Mouse (Mus musculus) lung, adult 18-20 months (tissue): Measurements from ENCODE around the gene Sult2b1.

Experiments
- DNase-seq, 2 experiments: peaks; one replicate each; pipeline ENCODE4 v3.0.0; 2022; ENCODE audit warnings: mixed read lengths in 2 of 2

Gene Sult2b1

GRCm38 (mm10) chr7:45710477-45711191, 73.8 kb downstream of the Sult2b1 start:
- DNase-seq: no peak

GRCm38 (mm10) chr7:45709677-45710355, 74.7 kb downstream of the Sult2b1 start:
- DNase-seq: no peak

GRCm38 (mm10) chr7:45709036-45709435, 75.4 kb downstream of the Sult2b1 start:
- DNase-seq: no peak

DNA sequence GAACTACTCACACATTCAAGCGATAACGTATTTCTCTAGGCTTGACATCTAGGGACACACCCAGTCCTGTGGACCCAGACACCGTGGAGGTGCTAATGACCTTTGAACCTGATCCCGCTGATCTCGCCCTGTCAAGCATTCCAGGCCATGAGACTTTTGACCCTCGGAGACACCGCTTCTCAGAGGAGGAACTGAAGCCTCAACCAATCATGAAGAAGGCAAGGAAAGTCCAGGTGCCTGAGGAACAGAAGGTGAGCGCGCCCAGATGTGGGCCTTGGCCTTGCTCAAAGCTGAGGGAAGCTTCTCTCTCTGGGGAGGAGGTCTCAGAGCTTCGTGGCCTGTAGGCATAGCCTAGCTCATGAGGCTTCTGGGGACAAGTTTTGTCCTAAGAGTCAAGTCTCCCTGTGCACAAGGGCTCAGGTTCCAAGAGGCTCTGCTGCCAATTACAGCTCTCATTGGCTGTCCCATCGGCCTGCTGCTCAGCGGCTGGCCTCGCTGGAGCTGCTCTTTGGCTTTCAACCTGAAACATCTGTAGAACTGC, 76.2 kb downstream of the Sult2b1 start:
- DNase-seq: no peak

DNA sequence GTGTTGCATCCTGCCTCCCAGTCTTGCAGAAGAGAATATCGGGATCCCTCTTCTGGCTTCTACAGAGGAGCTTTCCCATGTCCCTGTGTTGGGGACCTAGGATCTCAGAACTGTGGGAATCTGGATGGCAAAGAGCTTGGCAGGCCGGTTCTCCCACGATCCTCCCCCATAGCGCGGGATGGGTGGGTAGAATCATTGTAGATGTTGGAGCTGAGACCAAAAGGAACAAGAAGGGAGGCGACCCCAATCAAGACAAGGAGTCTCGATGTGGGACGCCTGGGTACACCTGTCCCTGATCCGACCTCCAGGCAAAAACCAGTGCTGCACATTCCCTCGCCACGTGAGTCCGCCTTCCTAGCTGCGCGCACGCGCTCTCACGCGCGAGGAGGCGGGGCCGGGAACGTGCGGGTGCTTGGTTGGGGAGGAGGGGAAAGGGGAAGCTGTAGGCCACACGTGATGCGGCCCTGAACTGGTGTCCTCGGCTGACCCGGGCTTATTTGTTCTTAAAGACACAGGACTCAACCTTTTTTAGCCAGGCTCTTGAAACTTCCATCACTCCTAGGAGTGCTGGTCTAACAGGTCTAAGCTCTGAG, 77.0 kb downstream of the Sult2b1 start:
- DNase-seq: peak; percentile 97 to 98

DNA sequence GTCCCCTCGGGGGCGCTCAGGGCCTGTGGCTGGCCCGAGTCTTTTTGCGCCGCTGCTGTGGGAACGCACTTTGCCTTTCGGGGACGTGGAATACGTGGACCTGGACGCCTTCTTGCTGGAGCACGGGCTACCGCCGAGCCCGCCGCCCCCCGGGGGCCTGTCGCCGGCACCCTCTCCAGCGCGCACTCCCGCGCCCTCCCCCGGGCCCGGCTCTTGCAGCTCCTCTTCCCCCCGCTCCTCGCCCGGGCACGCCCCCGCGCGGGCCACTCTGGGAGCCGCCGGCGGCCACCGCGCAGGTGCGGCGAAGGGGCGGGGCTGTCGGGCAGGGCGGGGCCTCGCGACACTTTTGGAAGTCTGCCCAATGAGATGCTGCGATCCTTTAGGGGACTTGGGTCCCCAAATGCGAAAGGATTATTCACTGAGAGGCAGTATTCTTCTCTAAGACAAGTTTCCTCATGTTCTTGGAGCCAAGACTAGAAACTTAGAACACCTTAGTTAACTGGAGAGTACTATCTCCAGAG, 77.7 kb downstream of the Sult2b1 start:
- peak; percentile 80 to 85 for DNase-seq

DNA sequence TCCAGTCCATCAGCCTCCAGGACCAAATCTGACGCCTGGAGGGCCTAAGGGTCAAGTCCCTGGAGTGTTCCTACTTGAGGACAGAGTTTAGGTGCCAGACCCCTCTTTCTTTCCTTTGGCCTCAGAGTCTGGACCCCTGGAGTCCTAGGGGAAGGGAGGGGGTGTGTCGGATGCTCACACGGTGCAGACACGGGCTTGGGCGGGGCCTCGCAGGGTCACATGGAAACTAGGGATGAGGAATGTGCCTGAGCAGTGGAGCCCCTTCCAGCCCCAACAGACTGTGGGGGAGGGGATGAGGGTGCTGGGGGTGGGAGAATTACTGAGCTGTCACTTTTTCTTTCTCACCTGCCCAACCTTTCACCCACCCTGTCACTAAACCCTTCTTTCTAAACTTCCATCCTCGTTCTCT, 78.6 kb downstream of the Sult2b1 start:
- peak; percentile 79 to 83 for DNase-seq

DNA sequence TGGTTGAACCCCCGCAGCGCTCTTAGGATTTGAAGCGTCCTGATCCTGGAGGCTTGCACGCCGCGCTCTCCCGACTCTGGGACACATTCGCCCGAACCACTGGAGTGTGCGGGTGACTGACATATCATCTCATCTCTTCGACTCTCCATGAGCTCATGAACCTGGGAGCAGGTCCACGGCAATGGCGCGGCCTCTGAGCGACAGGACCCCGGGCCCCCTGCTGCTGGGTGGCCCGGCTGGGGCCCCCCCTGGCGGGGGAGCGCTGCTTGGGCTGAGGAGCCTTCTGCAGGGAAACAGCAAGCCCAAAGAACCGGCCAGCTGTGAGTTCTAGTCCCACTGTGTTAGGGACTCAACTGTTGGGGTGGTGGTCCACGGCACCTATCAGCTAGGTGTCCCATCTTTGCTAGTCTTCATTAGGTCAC, 79.0 kb downstream of the Sult2b1 start:
- no peak for DNase-seq

DNA sequence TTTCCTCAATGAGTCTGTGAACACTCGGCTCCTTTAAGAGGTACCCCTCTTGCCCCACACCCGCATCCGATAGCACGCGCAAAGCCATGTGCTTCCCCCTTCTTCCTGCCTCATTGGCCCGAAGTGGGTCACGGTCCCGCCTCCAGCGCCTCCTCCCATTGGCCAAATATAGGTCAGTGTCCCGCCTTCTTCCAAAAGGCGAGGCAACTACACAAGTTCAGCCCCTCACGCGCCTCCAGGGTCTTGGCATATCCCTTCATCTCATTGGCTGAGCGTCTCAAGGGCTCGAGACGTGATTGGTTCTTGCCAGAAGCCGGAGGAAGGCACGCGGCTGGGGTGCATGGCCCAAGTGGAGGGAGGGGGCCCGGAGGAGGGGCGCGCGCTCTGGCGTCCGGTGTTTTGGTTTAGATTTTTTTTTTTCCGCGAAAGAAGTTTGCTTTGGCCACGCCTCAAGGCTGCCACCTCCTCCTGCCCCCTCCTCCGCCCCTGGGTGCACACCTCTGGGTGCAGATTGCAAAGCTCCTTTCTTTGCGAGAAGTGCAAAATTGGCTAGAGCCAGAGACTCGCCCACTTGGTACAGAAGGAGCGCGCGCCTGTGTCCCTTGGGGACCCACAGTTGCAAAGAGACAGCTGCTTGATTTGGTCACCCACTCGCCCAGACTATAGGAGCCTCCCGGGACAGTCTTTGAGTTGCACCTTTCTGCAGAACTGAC, 79.6 kb downstream of the Sult2b1 start, which contains the start of gene Dbp:
Dbp (plus strand) TSS at position 359 of the 713 bp plus-strand sequence.
- DNase-seq: peak; percentile 100

GRCm38 (mm10) chr7:45704046-45704559, 80.4 kb downstream of the Sult2b1 start:
- DNase-seq: peak; percentile 50 to 51

DNA sequence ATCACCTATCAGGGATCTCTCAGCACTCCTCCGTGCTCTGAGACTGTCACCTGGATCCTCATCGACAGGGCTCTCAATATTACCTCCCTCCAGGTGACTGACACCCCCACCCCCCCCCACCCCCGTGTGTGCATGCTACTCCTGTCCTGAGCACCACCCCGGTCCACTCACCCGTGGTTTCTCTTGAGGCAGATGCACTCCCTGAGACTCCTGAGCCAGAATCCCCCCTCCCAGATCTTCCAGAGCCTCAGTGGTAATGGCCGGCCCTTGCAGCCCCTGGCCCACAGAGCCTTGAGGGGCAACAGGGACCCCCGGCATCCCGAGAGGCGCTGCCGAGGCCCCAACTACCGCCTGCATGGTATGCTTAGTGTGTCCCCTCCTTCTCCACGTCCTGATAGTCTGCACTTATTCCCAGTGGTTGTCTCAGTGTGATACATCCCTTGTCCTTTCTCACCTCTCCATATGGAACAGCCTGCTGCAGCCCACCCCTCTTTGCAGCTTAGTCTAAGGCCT, 80.9 kb downstream of the Sult2b1 start:
- no peak for DNase-seq

DNA sequence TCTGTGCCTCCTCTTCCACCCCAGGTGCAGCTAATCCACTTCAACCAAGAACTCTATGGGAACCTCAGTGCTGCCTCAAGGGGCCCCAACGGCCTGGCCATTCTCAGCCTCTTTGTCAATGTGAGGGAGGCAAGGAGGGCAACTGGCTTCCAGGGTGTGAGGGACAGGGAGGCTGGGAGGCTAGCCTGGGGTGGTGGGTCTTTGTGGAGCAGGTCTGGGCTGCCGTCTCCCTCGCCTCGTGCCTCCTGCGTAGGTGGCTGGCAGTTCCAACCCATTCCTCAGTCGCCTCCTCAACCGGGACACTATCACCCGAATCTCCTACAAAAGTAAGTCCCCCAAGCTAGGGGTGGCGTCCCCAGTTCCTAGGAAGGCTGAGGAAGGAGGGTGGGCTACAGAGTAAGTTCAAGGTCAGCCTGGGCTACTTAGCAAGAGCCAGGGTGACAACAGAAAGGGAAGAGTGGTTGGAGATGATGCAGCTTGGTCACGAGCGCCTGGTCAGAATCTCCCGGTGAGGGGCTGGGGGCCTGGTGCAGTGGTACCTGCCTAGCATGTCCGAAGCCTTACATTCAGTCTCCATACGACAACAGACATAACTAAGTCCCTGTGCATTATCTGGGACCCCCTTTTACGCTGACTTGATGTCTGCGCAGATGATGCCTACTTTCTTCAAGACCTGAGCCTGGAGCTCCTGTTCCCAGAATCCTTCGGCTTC, 81.5 kb downstream of the Sult2b1 start:
- DNase-seq: no peak

DNA sequence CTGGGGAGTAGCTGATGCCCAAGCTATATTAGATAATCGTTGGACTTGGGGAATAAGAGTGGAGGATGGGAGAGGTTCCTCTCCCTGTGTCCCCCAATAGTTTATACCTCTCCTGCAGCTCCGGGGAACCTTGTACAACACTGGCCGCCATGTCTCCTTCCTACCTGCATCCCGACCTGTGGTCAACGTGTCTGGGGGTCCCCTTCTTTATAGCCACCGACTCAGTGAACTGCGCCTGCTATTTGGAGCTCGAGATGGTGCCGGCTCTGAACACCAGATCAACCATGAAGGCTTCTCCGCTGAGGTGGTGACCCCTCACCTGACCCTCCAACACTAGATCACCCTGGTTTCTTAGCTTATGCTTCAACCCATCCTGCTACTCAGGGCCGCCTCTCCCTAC, 82.2 kb downstream of the Sult2b1 start:
- no peak for DNase-seq

DNA sequence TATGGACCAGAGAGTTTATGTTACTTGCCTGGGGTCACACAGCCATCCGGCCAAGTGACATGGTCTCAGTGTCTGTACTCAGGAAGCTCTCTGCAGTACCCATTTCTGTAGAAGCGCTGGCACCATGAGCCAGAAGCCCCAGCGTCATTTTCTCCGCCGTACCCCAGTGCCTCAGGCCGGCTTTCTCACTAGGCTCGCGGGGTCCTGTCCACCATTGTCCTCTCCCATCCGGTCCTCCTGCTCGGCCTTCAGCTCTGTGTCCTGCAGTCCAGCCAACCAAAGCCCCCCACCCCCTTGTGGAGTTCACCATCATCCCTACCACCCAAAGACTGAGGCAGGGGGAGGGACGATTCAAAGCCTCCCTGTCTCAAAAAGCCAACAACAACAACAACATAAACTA, 82.9 kb downstream of the Sult2b1 start:
- DNase-seq: no peak

GRCm38 (mm10) chr7:45701072-45701471, 83.4 kb downstream of the Sult2b1 start:
- no peak for DNase-seq

- peak; percentile 83 to 84 for DNase-seq
Observed at GRCm38 (mm10) chr7:45700301-45701015, 84.0 kb downstream of the Sult2b1 start.

DNA sequence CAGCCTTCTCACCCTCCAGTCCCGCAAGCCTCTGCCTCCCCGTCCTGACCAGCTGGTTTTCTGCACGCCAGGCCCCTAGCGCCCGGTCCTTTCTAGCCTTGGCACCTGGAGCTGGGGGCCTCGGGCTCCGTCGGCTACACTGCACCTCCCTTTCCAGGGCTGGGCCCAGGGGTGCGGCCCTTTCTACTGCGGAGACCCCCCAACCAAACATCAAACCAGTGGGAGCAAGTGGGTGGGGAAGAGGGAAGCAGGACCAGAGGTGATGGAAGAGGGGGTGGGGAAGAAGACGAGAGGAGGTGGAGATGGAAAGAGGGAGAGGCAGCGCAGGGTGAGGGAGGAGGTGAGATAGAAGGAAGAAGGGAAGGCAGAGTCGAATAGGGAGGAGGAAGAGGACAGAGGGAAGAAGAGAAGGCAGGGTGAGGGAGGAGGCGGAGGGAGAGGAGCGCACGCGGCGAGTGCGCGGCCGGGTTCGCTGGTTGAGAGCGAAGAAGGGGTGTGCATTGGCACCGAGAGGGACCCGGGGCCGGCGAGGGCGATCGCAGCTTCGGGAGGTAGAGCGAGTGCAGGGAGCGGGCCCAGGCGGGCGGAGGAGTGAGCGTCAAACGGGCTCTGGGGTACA, 84.8 kb downstream of the Sult2b1 start, which contains the start of gene Car11:
Car11 (plus strand) TSS at position 321 of the 619 bp plus-strand sequence.
- no peak for DNase-seq

GRCm38 (mm10) chr7:45697894-45698293, 86.6 kb downstream of the Sult2b1 start:
- DNase-seq: no peak

DNA sequence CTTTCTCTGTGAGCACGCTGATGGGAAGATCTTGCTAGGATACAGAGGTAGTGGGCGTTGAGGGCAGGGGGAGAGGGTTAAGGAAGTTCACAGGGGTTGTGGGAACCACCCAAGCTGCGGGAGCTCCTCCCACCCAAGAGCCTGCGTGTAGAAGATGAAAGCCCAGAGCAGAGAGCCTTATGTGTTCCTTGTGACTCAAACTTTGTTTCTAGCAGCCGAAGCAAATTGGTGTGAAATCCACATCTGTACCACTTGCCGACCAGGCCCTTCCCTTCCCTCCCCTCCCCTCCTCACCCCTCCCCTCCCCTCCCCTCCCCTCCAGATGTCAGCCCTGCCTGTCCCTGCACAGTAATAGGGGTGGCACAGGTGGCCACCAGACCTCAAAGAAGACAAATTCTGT, 89.4 kb downstream of the Sult2b1 start:
- no peak for DNase-seq

DNA sequence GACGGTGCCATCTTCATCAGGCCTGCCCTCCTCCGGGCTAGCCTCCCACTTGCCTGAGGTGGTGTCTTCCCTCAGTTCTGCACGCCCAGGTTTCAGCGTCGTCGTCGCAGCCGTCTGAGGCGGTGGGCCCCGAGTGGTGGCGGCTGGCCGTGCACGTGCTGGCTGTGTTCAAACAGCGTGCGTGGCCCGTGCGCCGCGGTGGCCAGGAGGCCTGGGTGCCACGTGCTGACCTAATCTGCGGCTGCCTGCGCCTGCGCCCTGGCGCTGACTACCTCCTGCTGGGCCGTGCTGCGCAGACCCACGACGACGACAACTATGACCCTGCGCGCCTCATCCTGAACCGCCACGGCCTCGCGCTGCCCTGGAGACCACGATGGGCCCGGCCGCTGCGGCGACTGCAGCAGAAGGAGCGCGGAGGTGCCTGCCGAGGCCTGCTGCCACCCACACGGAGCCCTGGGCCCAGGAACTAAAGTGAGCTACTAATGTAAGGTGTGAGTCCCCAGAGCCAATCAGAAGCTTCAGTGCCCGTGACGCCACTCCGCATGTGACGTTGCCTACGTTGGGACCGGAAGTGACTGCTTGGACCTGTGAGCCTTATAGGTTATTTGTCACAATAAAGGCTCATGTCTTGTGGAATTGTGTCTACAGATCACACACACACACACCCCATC, 90.4 kb downstream of the Sult2b1 start, which contains the start of gene Sec1:
Sec1 (minus strand) TSS at position 482 of the 671 bp plus-strand sequence.
- no peak for DNase-seq
